8 mouse cellular contexts compared by ENCODE assay signal in the genomic region with DNA sequence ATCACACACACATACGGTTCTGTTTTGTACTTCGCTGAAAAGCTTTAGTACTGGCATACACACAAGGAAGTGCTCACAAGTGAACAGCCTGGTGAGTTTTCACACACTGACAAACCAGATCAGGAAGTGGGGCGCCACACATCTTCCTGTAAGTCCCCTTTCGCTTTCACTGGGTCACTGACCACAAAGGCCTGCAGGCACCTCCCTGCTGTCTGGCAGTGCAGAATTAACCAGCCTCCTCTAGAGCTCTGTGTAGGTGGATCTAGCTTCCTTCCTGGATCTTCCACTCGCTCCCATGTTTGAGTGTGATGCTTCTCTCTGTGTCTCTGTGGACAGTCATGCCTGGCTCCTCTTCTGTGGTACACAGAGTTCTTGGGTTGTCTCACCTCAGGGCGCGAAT. TPM values are rescaled to one million over a fixed set of nuclear protein-coding genes. Genes with fewer than 3 reads are reported as not detected.
DNase-seq lines count a peak whose midpoint lies in the region; ATAC-seq and TF ChIP-seq lines count a peak whose summit lies in the region.

No protein-coding gene starts in this region.

- ATAC-seq in heart, embryonic 15.5 days (replicated peaks; ENCODE audit: insufficient number of reproducible peaks, insufficient read depth, low FRiP score, low read depth) = no peak
- 0 out of 2 replicates have a peak, but pooled peaks have one; percentile 2 for ATAC-seq in lung, embryonic 16.5 days (ENCODE audit: low read depth)
- ATAC-seq in stomach, embryonic 16.5 days (ENCODE audit: insufficient read depth, low FRiP score) = no peak
- ATAC-seq in forebrain, embryonic 14.5 days = no peak
- no peak for ATAC-seq in midbrain, embryonic 16.5 days
- no peak for ATAC-seq in forebrain, postnatal 0 days

- intact Hi-C loops in heart, postnatal 25 days (cut with DNase I) = no loop called here

- 69% methylated on average over 7 of the region's 7 CpGs for WGBS in heart, embryonic 15.5 days
- 71% methylated on average over 7 of the region's 7 CpGs for WGBS in lung, embryonic 16.5 days
- 73% methylated on average over 7 of the region's 7 CpGs for WGBS in stomach, embryonic 16.5 days
- WGBS in forebrain, embryonic 14.5 days = 84% methylated on average over 7 of the region's 7 CpGs
- 83% methylated on average over 7 of the region's 7 CpGs for WGBS in midbrain, embryonic 16.5 days
- 86% methylated on average over 7 of the region's 7 CpGs for WGBS in forebrain, postnatal 0 days

- peaks cover 34% of the 10 kb centered on the region for H3K4me1 ChIP-seq in heart, embryonic 15.5 days (replicated peaks)
- peaks cover 22% of the 10 kb centered on the region for H3K4me1 ChIP-seq in lung, embryonic 16.5 days (replicated peaks; ENCODE audit: control insufficient read depth, insufficient read depth, low read length)
- H3K4me1 ChIP-seq in stomach, embryonic 16.5 days (ENCODE audit: control insufficient read depth, insufficient read depth, low read length) = peaks cover 20% of the 10 kb centered on the region
- no peaks in the 10 kb centered on the region for H3K4me1 ChIP-seq in forebrain, embryonic 14.5 days (ENCODE audit: control insufficient read depth, insufficient read depth, low read length)
- H3K4me1 ChIP-seq in midbrain, embryonic 16.5 days (ENCODE audit: control insufficient read depth, insufficient read depth, low read length) = no peaks in the 10 kb centered on the region
- H3K4me1 ChIP-seq in forebrain, postnatal 0 days (ENCODE audit: insufficient read depth) = no peaks in the 10 kb centered on the region

- H3K36me3 ChIP-seq in heart, embryonic 15.5 days = no peaks in the 10 kb centered on the region
- H3K36me3 ChIP-seq in lung, embryonic 16.5 days (ENCODE audit: control insufficient read depth, insufficient read depth, low read length) = no peaks in the 10 kb centered on the region
- no peaks in the 10 kb centered on the region for H3K36me3 ChIP-seq in stomach, embryonic 16.5 days (ENCODE audit: control insufficient read depth, insufficient read depth, low read length)
- H3K36me3 ChIP-seq in forebrain, embryonic 14.5 days (ENCODE audit: control insufficient read depth, insufficient read depth, low read length) = no peaks in the 10 kb centered on the region
- no peaks in the 10 kb centered on the region for H3K36me3 ChIP-seq in midbrain, embryonic 16.5 days (ENCODE audit: control insufficient read depth, insufficient read depth, low read length)
- no peaks in the 10 kb centered on the region for H3K36me3 ChIP-seq in forebrain, postnatal 0 days (ENCODE audit: insufficient read depth)

- no peak overlapping the region for H3K9ac ChIP-seq in heart, embryonic 15.5 days
- H3K9ac ChIP-seq in lung, embryonic 16.5 days (ENCODE audit: low read length) = no peak overlapping the region
- H3K9ac ChIP-seq in stomach, embryonic 16.5 days (ENCODE audit: low read length) = no peak overlapping the region
- H3K9ac ChIP-seq in forebrain, embryonic 14.5 days (ENCODE audit: low read length) = no peak overlapping the region
- no peak overlapping the region for H3K9ac ChIP-seq in midbrain, embryonic 16.5 days (ENCODE audit: low read depth, low read length)
- no peak overlapping the region for H3K9ac ChIP-seq in forebrain, postnatal 0 days

- TF ChIP-seq CTCF in forebrain, postnatal 0 days (IDR thresholded peaks at IDR 0.05; ENCODE audit: low read depth) = no peak

- H3K4me3 ChIP-seq in heart, embryonic 15.5 days = no peak overlapping the region
- no peak overlapping the region for H3K4me3 ChIP-seq in lung, embryonic 16.5 days (ENCODE audit: low read length)
- H3K4me3 ChIP-seq in stomach, embryonic 16.5 days (replicated peaks; ENCODE audit: low read length) = no peak overlapping the region
- H3K4me3 ChIP-seq in forebrain, embryonic 14.5 days (ENCODE audit: low read depth, low read length) = no peak overlapping the region
- H3K4me3 ChIP-seq in midbrain, embryonic 16.5 days (ENCODE audit: low read depth, low read length) = no peak overlapping the region
- H3K4me3 ChIP-seq in forebrain, postnatal 0 days (ENCODE audit: low read depth, low read length) = no peak overlapping the region

- H3K4me2 ChIP-seq in heart, embryonic 15.5 days = no peak overlapping the region
- H3K4me2 ChIP-seq in lung, embryonic 16.5 days (ENCODE audit: low read depth, low read length) = no peak overlapping the region
- H3K4me2 ChIP-seq in stomach, embryonic 16.5 days (ENCODE audit: low read depth, low read length) = 0 out of 2 replicates have a peak overlapping the region, but pooled peaks have one; percentile 0
- H3K4me2 ChIP-seq in forebrain, embryonic 14.5 days (ENCODE audit: low read length) = no peak overlapping the region
- no peak overlapping the region for H3K4me2 ChIP-seq in midbrain, embryonic 16.5 days (ENCODE audit: low read length)
- no peak overlapping the region for H3K4me2 ChIP-seq in forebrain, postnatal 0 days (ENCODE audit: low read depth)

- DNase-seq in heart, adult 18-20 months = peak; percentile 48 to 83
- DNase-seq in heart, postnatal 25 days (ENCODE audit: low spot score) = no peak
- no peak for DNase-seq in forebrain, embryonic 14.5 days (ENCODE audit: low spot score)
- DNase-seq in forebrain, postnatal 0 days = no peak

- H3K27ac ChIP-seq in heart, embryonic 15.5 days = peak overlapping the region; percentile 84
- peak overlapping the region; percentile 54 for H3K27ac ChIP-seq in lung, embryonic 16.5 days (ENCODE audit: low read length)
- 0 out of 2 replicates have a peak overlapping the region, but pooled peaks have one; percentile 26 for H3K27ac ChIP-seq in stomach, embryonic 16.5 days (ENCODE audit: low read length)
- H3K27ac ChIP-seq in forebrain, embryonic 14.5 days (ENCODE audit: low read depth, low read length) = no peak overlapping the region
- no peak overlapping the region for H3K27ac ChIP-seq in midbrain, embryonic 16.5 days (ENCODE audit: low read length)
- H3K27ac ChIP-seq in forebrain, postnatal 0 days (ENCODE audit: low read depth, low read length) = no peak overlapping the region

- H3K9me3 ChIP-seq in heart, embryonic 15.5 days (replicated peaks) = no peaks in the 10 kb centered on the region
- no peaks in the 10 kb centered on the region for H3K9me3 ChIP-seq in lung, embryonic 16.5 days (ENCODE audit: control insufficient read depth, low read length)
- no peaks in the 10 kb centered on the region for H3K9me3 ChIP-seq in stomach, embryonic 16.5 days (replicated peaks; ENCODE audit: control insufficient read depth, low read length)
- no peaks in the 10 kb centered on the region for H3K9me3 ChIP-seq in forebrain, embryonic 14.5 days (replicated peaks; ENCODE audit: control insufficient read depth, low read length)
- H3K9me3 ChIP-seq in midbrain, embryonic 16.5 days (replicated peaks; ENCODE audit: control insufficient read depth, low read length, poor library complexity, severe bottlenecking) = no peaks in the 10 kb centered on the region
- H3K9me3 ChIP-seq in forebrain, postnatal 0 days (ENCODE audit: low read length) = no peaks in the 10 kb centered on the region

- no peaks in the 10 kb centered on the region for H3K27me3 ChIP-seq in heart, embryonic 15.5 days
- H3K27me3 ChIP-seq in lung, embryonic 16.5 days (ENCODE audit: control insufficient read depth, insufficient read depth, low read depth, low read length) = no peaks in the 10 kb centered on the region
- H3K27me3 ChIP-seq in stomach, embryonic 16.5 days (ENCODE audit: control insufficient read depth, insufficient read depth, low read length) = no peaks in the 10 kb centered on the region
- H3K27me3 ChIP-seq in forebrain, embryonic 14.5 days (replicated peaks; ENCODE audit: control insufficient read depth, insufficient read depth, low read length) = no peaks in the 10 kb centered on the region
- H3K27me3 ChIP-seq in midbrain, embryonic 16.5 days (ENCODE audit: control insufficient read depth, insufficient read depth, low read depth, low read length) = no peaks in the 10 kb centered on the region
- no peaks in the 10 kb centered on the region for H3K27me3 ChIP-seq in forebrain, postnatal 0 days (ENCODE audit: insufficient read depth, low read length)

RNA-seq across cellular contexts. Expression of gene Tgm2, which starts 20.4 kb away (rescaled TPM):
- 100 to 1,000 TPM; 247 to 266 TPM for total RNA-seq in heart, adult 18-20 months (2021)
- total RNA-seq in heart, postnatal 25 days (2021) = 100 to 1,000 TPM; 238 to 253 TPM
- polyA plus RNA-seq in heart, embryonic 15.5 days (2015; fragmentation: Nextera tagmentation; extraction: Ambion mirVana) = 208 and 228 TPM in 2 replicates
- polyA plus RNA-seq in lung, embryonic 16.5 days (2015; fragmentation: Nextera tagmentation; extraction: Ambion mirVana) = 75.8 and 81.6 TPM in 2 replicates
- polyA plus RNA-seq in stomach, embryonic 16.5 days (2015; fragmentation: Nextera tagmentation; extraction: Ambion mirVana) = 123 and 133 TPM in 2 replicates
- polyA plus RNA-seq in forebrain, embryonic 14.5 days (2014; fragmentation: Nextera tagmentation; extraction: Ambion mirVana) = 5.0 and 7.0 TPM in 2 replicates
- polyA plus RNA-seq in midbrain, embryonic 16.5 days (2015; fragmentation: Nextera tagmentation; extraction: Ambion mirVana) = 7.0 and 7.1 TPM in 2 replicates
- total RNA-seq in forebrain, postnatal 0 days (2014; rRNA removed) = 9.1 and 13.0 TPM in 2 replicates
- 6.1 TPM in 2 replicates for polyA plus RNA-seq in forebrain, postnatal 0 days (2015; fragmentation: Nextera tagmentation; extraction: Ambion mirVana)

Comparison
In these comparisons a context has a peak if more than half of its experiments do, and no peak if none do; other contexts are left out.
1. DNase-seq: peak in heart, adult 18-20 months (2 of 2); none in heart, postnatal 25 days (single experiment), forebrain, embryonic 14.5 days (single experiment) and forebrain, postnatal 0 days (single experiment).
2. H3K27ac ChIP-seq: peak in heart, embryonic 15.5 days (single experiment), lung, embryonic 16.5 days (single experiment) and stomach, embryonic 16.5 days (single experiment); none in forebrain, embryonic 14.5 days (single experiment), midbrain, embryonic 16.5 days (single experiment) and forebrain, postnatal 0 days (single experiment).